Mouse (Mus musculus): Measurements from ENCODE around the gene Glyat.

GRCm38 (mm10) chr19:12597073-12597405 lies 36.1 kb upstream of the Glyat start:
- TF ChIP-seq CTCF (IDR thresholded peaks at IDR 0.05; ENCODE audit: low read depth), result no peak
- no peak for TF ChIP-seq EP300 (IDR thresholded peaks at IDR 0.05; ENCODE audit: low read depth)
